Mouse (Mus musculus) kidney, embryonic 14.5 days (tissue): ENCODE measurements around the gene Snupn. TPM values are rescaled to one million over a fixed set of nuclear protein-coding genes. Genes with fewer than 3 reads are reported as not detected.
A peak's percentile ranks its signal among the peaks of the same experiment; 100 is the strongest.
"Not testable (repeated sequence)": the region's sequence is repeated elsewhere in the genome, so short reads cannot be mapped to it uniquely, and the experiment has no call there.

ENCODE experiments used
- ATAC-seq: fragments of 200-750 bp; cut with Nextera tagmentation; 2 replicates; pipeline ENCODE4 v1.8.0; 2017; ENCODE audit warnings: moderate number of reproducible peaks, mild to moderate bottlenecking, moderate TSS enrichment, moderate library complexity; ENCODE audit not compliant: low FRiP score, low TSS enrichment
- H3K27ac ChIP-seq: fragments of 300-500 bp; sonication (generic); 2 replicates; pipeline ENCODE4 v1.5.1; 2014; ENCODE audit warnings: low read depth, mild to moderate bottlenecking, low read length, moderate library complexity, mixed read lengths
- H3K27me3 ChIP-seq: fragments of 300-500 bp; sonication (generic); 2 replicates; pipeline ENCODE4 v1.6.1; 2014; ENCODE audit warnings: mild to moderate bottlenecking, low read length; ENCODE audit not compliant: control insufficient read depth, insufficient read depth
- H3K36me3 ChIP-seq: fragments of 300-500 bp; sonication (generic); 2 replicates; pipeline ENCODE4 v1.6.1; 2014; ENCODE audit warnings: low read length, mixed read lengths; ENCODE audit not compliant: control insufficient read depth, insufficient read depth
- H3K4me1 ChIP-seq: fragments of 300-500 bp; sonication (generic); 2 replicates; pipeline ENCODE4 v1.6.1; 2014; ENCODE audit warnings: low read length, mixed read lengths; ENCODE audit not compliant: control insufficient read depth, insufficient read depth
- H3K4me2 ChIP-seq: fragments of 300-500 bp; sonication (generic); replicated peaks from 2 replicates; pipeline ENCODE4 v1.6.1; 2014; ENCODE audit warnings: low read depth, mild to moderate bottlenecking, low read length
- H3K4me3 ChIP-seq: fragments of 300-500 bp; sonication (generic); 2 replicates; pipeline ENCODE4 v1.5.1; 2014; ENCODE audit warnings: mild to moderate bottlenecking, low read length
- H3K9ac ChIP-seq: fragments of 300-500 bp; sonication (generic); 2 replicates; pipeline ENCODE4 v1.6.1; 2014; ENCODE audit warnings: low read depth, mild to moderate bottlenecking, low read length, moderate library complexity
- H3K9me3 ChIP-seq: fragments of 300-500 bp; sonication (generic); 2 replicates; pipeline ENCODE4 v1.6.1; 2016; ENCODE audit warnings: low read length; ENCODE audit not compliant: control insufficient read depth
- WGBS: fragments of 180-500 bp; shearing (Covaris S2); extraction: QIAGEN DNeasy Blood & Tissue Kit; methylation state at CpG from one replicate; pipeline ENCODE4 v1.1.7; 2014; 5-methylcytosine and 5-hydroxymethylcytosine counted together
- polyA plus RNA-seq: library from polyadenylated mRNA; unstranded; fragments of >200 nt; fragmentation: Nextera tagmentation; extraction: Ambion mirVana; gene quantifications from 2 replicates; pipeline ENCODE4 v1.2.1, GENCODE M21; 2014

Gene Snupn
- polyA plus RNA-seq, 1 experiment from 2014 or later, result 27.7 TPM

- not testable (repeated sequence) for H3K4me3 ChIP-seq, H3K9ac ChIP-seq, H3K4me1 ChIP-seq, H3K27me3 ChIP-seq, H3K27ac ChIP-seq, H3K9me3 ChIP-seq, ATAC-seq, H3K36me3 ChIP-seq, H3K4me2 ChIP-seq
- WGBS, result 51% methylated on average over 5 of the region's 5 CpGs
These were observed 2.0 kb upstream of the Snupn start for GRCm38 (mm10) chr9:56948699-56949098.

DNA sequence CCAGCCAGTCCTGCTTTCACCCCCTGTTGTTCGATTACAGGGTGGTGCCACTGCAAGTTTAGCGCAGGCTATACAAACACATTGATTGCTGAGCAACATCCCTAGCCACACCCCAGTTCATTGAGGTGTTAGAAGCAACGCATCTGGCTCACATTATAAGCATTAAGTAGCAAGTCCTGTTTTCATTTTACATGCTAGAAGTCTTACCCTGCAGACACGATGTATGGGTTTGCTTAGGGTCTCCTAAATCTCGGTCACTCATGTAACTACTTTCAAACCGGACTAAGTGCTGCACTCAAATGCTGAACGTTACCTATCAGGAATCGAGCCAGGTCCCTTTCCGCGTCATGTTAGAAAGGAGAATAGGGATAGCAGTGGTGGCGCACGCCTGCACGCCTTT is 911 bp upstream of the Snupn start:
- H3K4me2 ChIP-seq, result peak overlapping the region; percentile 46
- H3K9ac ChIP-seq, result peak overlapping the region; percentile 34; the same call in 1 of the 2 replicates
- WGBS, result 17% methylated on average over 13 of the region's 13 CpGs
- no peaks in the 10 kb centered on the region for H3K9me3 ChIP-seq
- H3K4me1 ChIP-seq, result peaks cover 9% of the 10 kb centered on the region
- no peaks in the 10 kb centered on the region for H3K36me3 ChIP-seq
- no peaks in the 10 kb centered on the region for H3K27me3 ChIP-seq
- no peak overlapping the region for H3K27ac ChIP-seq
- ATAC-seq, result no peak
- H3K4me3 ChIP-seq, result peak overlapping the region; percentile 33

DNA sequence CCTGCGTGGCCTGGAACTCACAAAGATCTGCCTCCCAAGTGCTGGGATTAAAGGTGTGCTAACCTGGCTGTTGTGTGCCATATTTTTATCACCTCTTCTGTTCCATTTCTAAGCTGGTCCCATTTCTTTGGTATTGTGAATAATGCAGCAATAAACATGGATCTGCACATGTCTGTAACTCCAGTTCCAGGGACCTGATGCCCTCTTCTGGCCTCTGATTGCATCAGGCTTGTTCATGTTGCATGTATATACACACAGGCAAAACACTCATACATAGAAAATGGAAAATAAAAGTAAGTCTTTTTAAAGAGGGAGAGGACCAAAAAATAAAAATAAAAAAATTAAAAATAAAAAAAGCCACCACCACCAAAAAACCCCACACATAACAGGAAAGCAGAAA is 2.9 kb downstream of the Snupn start:
- no peaks in the 10 kb centered on the region for H3K27me3 ChIP-seq
- no peak for ATAC-seq
- H3K27ac ChIP-seq, result no peak overlapping the region
- H3K4me3 ChIP-seq, result no peak overlapping the region
- peaks cover 7% of the 10 kb centered on the region; the same call in 1 of the 2 replicates for H3K36me3 ChIP-seq
- H3K9me3 ChIP-seq, result no peaks in the 10 kb centered on the region
- no peak overlapping the region for H3K9ac ChIP-seq
- 96% methylated on average over 1 of the region's 1 CpGs for WGBS
- peaks cover 9% of the 10 kb centered on the region for H3K4me1 ChIP-seq
- no peak overlapping the region for H3K4me2 ChIP-seq

- Histone ChIP-seq H3K4me1 (no peaks in the 10 kb centered on the region), H3K4me3 (no peak overlapping the region), H3K4me2 (no peak overlapping the region), H3K9me3 (no peaks in the 10 kb centered on the region), H3K36me3 (peaks cover 10% of the 10 kb centered on the region; the same call in 1 of the 2 replicates), H3K27ac (no peak overlapping the region), H3K27me3 (no peaks in the 10 kb centered on the region), H3K9ac (no peak overlapping the region)
- no peak for ATAC-seq
- 52% methylated on average over 7 of the region's 7 CpGs for WGBS
These were observed 6.4 kb downstream of the Snupn start for GRCm38 (mm10) chr9:56956966-56957675.

DNA sequence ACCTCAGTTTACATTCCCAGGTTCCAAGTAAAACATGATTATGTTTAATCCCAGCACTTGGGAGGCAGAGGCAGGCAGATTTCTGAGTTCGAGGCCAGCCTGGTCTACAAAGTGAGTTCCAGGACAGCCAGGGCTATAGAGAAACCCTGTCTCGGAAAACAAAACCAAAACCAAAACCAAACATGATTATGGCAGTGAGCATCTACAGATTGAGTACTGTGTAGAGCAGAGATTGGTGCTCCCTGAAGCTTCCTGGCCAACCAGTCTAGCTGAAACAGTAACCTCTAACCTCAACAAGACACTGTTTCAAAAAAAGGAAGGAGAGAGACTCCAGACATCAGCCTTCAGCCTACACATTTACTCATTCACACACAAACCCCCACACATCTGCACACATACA is 8.0 kb downstream of the Snupn start:
- Histone ChIP-seq H3K9me3 (no peaks in the 10 kb centered on the region), H3K4me2 (no peak overlapping the region), H3K9ac (no peak overlapping the region), H3K4me3 (no peak overlapping the region), H3K4me1 (no peaks in the 10 kb centered on the region), H3K27ac (no peak overlapping the region), H3K36me3 (peaks cover 14% of the 10 kb centered on the region; the same call in 1 of the 2 replicates), H3K27me3 (no peaks in the 10 kb centered on the region)
- no peak for ATAC-seq
- WGBS, result 97% methylated on average over 2 of the region's 2 CpGs

- ATAC-seq, result no peak
- no peaks in the 10 kb centered on the region for H3K4me1 ChIP-seq
- H3K9ac ChIP-seq, result no peak overlapping the region
- no peaks in the 10 kb centered on the region for H3K27me3 ChIP-seq
- H3K4me3 ChIP-seq, result no peak overlapping the region
- peaks cover 22% of the 10 kb centered on the region; the same call in 1 of the 2 replicates for H3K36me3 ChIP-seq
- no peaks in the 10 kb centered on the region for H3K9me3 ChIP-seq
- H3K27ac ChIP-seq, result no peak overlapping the region
- no peak overlapping the region for H3K4me2 ChIP-seq
- 93% methylated on average over 3 of the region's 3 CpGs for WGBS
These were observed 10.9 kb downstream of the Snupn start for GRCm38 (mm10) chr9:56961591-56961990.

GRCm38 (mm10) chr9:56970158-56970557 is 19.5 kb downstream of the Snupn start:
- WGBS, result 85% methylated on average over 2 of the region's 2 CpGs
- no peak overlapping the region for H3K27ac ChIP-seq
- H3K27me3 ChIP-seq, result no peaks in the 10 kb centered on the region
- no peak overlapping the region for H3K9ac ChIP-seq
- H3K4me1 ChIP-seq, result no peaks in the 10 kb centered on the region
- H3K4me2 ChIP-seq, result no peak overlapping the region
- H3K36me3 ChIP-seq, result peaks cover 5% of the 10 kb centered on the region; the same call in 1 of the 2 replicates
- H3K4me3 ChIP-seq, result no peak overlapping the region
- no peaks in the 10 kb centered on the region for H3K9me3 ChIP-seq
- no peak for ATAC-seq

DNA sequence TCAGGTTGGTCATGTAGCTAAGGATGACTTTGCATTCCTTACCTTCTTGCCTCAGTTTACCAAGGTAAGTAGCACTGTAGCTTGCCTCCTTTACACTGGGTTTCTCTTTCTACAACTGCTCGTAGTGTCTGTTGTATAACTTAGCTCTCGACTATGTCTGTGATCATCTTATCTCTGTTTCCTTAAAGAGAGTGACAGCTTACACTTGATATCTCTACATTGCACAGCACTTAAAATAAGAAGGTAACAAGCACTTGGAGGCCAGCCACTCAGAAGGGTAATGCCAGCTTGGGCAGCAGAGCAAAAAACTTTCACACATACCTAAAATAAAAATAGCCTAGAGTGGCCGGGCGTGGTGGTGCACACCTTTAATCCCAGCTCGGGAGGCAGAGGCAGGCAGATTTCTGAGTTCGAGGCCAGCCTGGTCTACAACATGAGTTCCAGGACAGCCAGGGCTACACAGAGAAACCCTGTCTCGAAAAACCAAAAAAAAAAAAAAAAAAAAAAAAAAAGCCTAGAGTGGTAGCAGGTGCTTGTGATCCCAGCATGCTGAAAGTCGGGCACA is 23.4 kb downstream of the Snupn start:
- Histone ChIP-seq H3K4me2 (no peak overlapping the region), H3K9ac (no peak overlapping the region), H3K9me3 (no peaks in the 10 kb centered on the region), H3K4me3 (no peak overlapping the region), H3K4me1 (no peaks in the 10 kb centered on the region), H3K36me3 (peaks cover 5% of the 10 kb centered on the region; the same call in 1 of the 2 replicates), H3K27me3 (no peaks in the 10 kb centered on the region), H3K27ac (no peak overlapping the region)
- no peak for ATAC-seq
- 92% methylated on average over 8 of the region's 8 CpGs for WGBS

- no peak for ATAC-seq
- no peaks in the 10 kb centered on the region for H3K9me3 ChIP-seq
- 82% methylated on average over 3 of the region's 3 CpGs for WGBS
These were observed 24.5 kb downstream of the Snupn start for GRCm38 (mm10) chr9:56975199-56975598.

More at GRCm38 (mm10) chr9:56975199-56975598, 24.5 kb downstream of the Snupn start:
- Histone ChIP-seq H3K4me3 (no peak overlapping the region), H3K27me3 (no peaks in the 10 kb centered on the region), H3K36me3 (0 out of 2 replicates have a peak, but pooled peaks cover 3% of the 10 kb centered on the region), H3K4me2 (no peak overlapping the region), H3K4me1 (no peaks in the 10 kb centered on the region), H3K9ac (no peak overlapping the region), H3K27ac (no peak overlapping the region)
